In genomic region chr6:30340231-30340873, GRCm38 (mm10) we compare ENCODE assay signal across 19 mouse cellular contexts. TPM values are rescaled to one million over a fixed set of nuclear protein-coding genes. Genes with fewer than 3 reads are reported as not detected.
DNase-seq lines count a peak whose midpoint lies in the region; ATAC-seq lines count a peak whose summit lies in the region.
"Had no signal": no experiment of that assay in that cellular context is flagged by ENCODE, and none has a peak within 500 bp of the region (broad histone marks: within the 10 kb centered on the region; RNA-seq: fewer than 3 reads in every experiment).

No protein-coding gene starts in this region.

- no peak overlapping the region; the same call in 1 of the 2 replicates for H3K4me2 ChIP-seq in heart, embryonic 14.5 days (ENCODE audit: low read length)
- H3K4me2 ChIP-seq in hindbrain, embryonic 13.5 days: no peak overlapping the region
- H3K4me2 ChIP-seq: forebrain, embryonic 12.5 days; lung, embryonic 14.5 days; midbrain, embryonic 15.5 days; neural tube, embryonic 12.5 days had no signal

- no peaks in the 10 kb centered on the region for H3K36me3 ChIP-seq in heart, embryonic 14.5 days (ENCODE audit: control insufficient read depth, insufficient read depth, low read length)
- H3K36me3 ChIP-seq in hindbrain, embryonic 13.5 days: no peaks in the 10 kb centered on the region
- H3K36me3 ChIP-seq: forebrain, embryonic 12.5 days; hindbrain, embryonic 10.5 days; midbrain, embryonic 15.5 days; neural tube, embryonic 12.5 days had no signal

- peak overlapping the region; percentile 65 to 73 for H3K27ac ChIP-seq in heart, embryonic 14.5 days (replicated peaks in 1 of 2; ENCODE audit: control insufficient read depth in 1 of 2, insufficient read depth in 1 of 2, low read depth in 2 of 2, low read length in 2 of 2)
- H3K27ac ChIP-seq in hindbrain, embryonic 13.5 days: no peak overlapping the region
- H3K27ac ChIP-seq: forebrain, embryonic 12.5 days; hindbrain, embryonic 10.5 days; midbrain, embryonic 15.5 days; neural tube, embryonic 12.5 days had no signal

- H3K27me3 ChIP-seq in heart, embryonic 14.5 days (ENCODE audit: control insufficient read depth, insufficient read depth, low read length): no peaks in the 10 kb centered on the region
- H3K27me3 ChIP-seq in hindbrain, embryonic 13.5 days: no peaks in the 10 kb centered on the region
- H3K27me3 ChIP-seq: forebrain, embryonic 12.5 days; midbrain, embryonic 15.5 days; neural tube, embryonic 12.5 days; Patski had no signal

- intact Hi-C loops in heart, postnatal 25 days (cut with DNase I): no loop called here

- ATAC-seq in heart, embryonic 14.5 days (ENCODE audit: insufficient number of reproducible peaks, insufficient read depth, low FRiP score, low read depth): no peak
- peak; percentile 67 for ATAC-seq in CD4-positive, CD25-positive, alpha-beta regulatory T cell, adult 4 months
- ATAC-seq in activated CD4-positive, CD25-positive, alpha-beta regulatory T cell, adult 4 months: peak; percentile 70
- ATAC-seq in hindbrain, embryonic 13.5 days (ENCODE audit: low FRiP score): no peak
- ATAC-seq: midbrain, embryonic 15.5 days; Patski had no signal

- 41% methylated on average over 4 of the region's 4 CpGs for WGBS in heart, embryonic 14.5 days
- 86% methylated on average over 4 of the region's 4 CpGs for WGBS in hindbrain, embryonic 13.5 days

- no peaks in the 10 kb centered on the region for H3K9me3 ChIP-seq in heart, embryonic 14.5 days (ENCODE audit: control insufficient read depth, low read length)
- no peaks in the 10 kb centered on the region for H3K9me3 ChIP-seq in hindbrain, embryonic 13.5 days
- H3K9me3 ChIP-seq: forebrain, embryonic 12.5 days; hindbrain, embryonic 10.5 days; midbrain, embryonic 15.5 days; neural tube, embryonic 12.5 days had no signal

- H3K4me3 ChIP-seq in heart, embryonic 14.5 days (ENCODE audit: control insufficient read depth in 1 of 2, insufficient read depth in 1 of 2, low read depth in 1 of 2, low read length in 2 of 2): no peak overlapping the region
- H3K4me3 ChIP-seq in hindbrain, embryonic 13.5 days: no peak overlapping the region
- H3K4me3 ChIP-seq: forebrain, embryonic 12.5 days; hindbrain, embryonic 10.5 days; midbrain, embryonic 15.5 days; neural tube, embryonic 12.5 days had no signal

- H3K9ac ChIP-seq in heart, embryonic 14.5 days (ENCODE audit: low read length): peak overlapping the region; percentile 40; the same call in 1 of the 2 replicates
- no peak overlapping the region for H3K9ac ChIP-seq in hindbrain, embryonic 13.5 days
- H3K9ac ChIP-seq: forebrain, embryonic 12.5 days; lung, embryonic 14.5 days; midbrain, embryonic 15.5 days; neural tube, embryonic 12.5 days had no signal

- DNase-seq in heart, postnatal 25 days (ENCODE audit: low spot score): no peak
- peak; percentile 84 for DNase-seq in thymus, postnatal 0 days (ENCODE audit: low spot score)
- DNase-seq in cerebellum, adult 11 months: no peak
- DNase-seq: cerebellum, adult 11-12 months; kidney, adult 2 months; kidney, postnatal 25 days; layer of hippocampus, adult 9-11 months; liver; lung, embryonic 14.5 days; right cerebral cortex, postnatal 14 days had no signal

- H3K4me1 ChIP-seq in heart, embryonic 14.5 days (ENCODE audit: control insufficient read depth in 2 of 2, insufficient read depth in 2 of 2, low read length in 2 of 2): peaks cover 14 to 18% of the 10 kb centered on the region in 2 experiments; a peak in 3 of 4 replicates
- no peaks in the 10 kb centered on the region for H3K4me1 ChIP-seq in hindbrain, embryonic 13.5 days (replicated peaks)
- H3K4me1 ChIP-seq: forebrain, embryonic 12.5 days; hindbrain, embryonic 10.5 days; midbrain, embryonic 15.5 days; neural tube, embryonic 12.5 days had no signal

RNA-seq across cellular contexts. Expression of gene Ube2h, which starts 36.0 kb away (rescaled TPM):
- polyA plus RNA-seq in heart, embryonic 14.5 days (2014; fragmentation: Nextera tagmentation; extraction: Ambion mirVana): 63.6 and 65.7 TPM in 2 replicates
- 10 to 100 TPM; 64.4 to 80.8 TPM for total RNA-seq in heart, postnatal 25 days (2021)
- 100 to 1,000 TPM; 145 to 167 TPM for polyA plus RNA-seq in CD4-positive, CD25-positive, alpha-beta regulatory T cell, adult 4 months (2017; shearing (Covaris generic))
- polyA plus RNA-seq in activated CD4-positive, CD25-positive, alpha-beta regulatory T cell, adult 4 months (2017; shearing (Covaris generic)): 100 to 1,000 TPM; 117 to 152 TPM
- 31.7 and 38.9 TPM in 2 replicates for polyA plus RNA-seq in thymus, postnatal 0 days (2015; fragmentation: Nextera tagmentation; extraction: Ambion mirVana)
- 58.1 and 61.0 TPM in 2 replicates for polyA plus RNA-seq in hindbrain, embryonic 13.5 days (2015; fragmentation: Nextera tagmentation; extraction: Ambion mirVana)

RNA-seq across cellular contexts. Expression of gene Zc3hc1, which starts 50.5 kb away (rescaled TPM):
- polyA plus RNA-seq in heart, embryonic 14.5 days (2014; fragmentation: Nextera tagmentation; extraction: Ambion mirVana): 40.7 and 44.7 TPM in 2 replicates
- total RNA-seq in heart, postnatal 25 days (2021): 10 to 100 TPM; 15.1 to 16.1 TPM
- polyA plus RNA-seq in CD4-positive, CD25-positive, alpha-beta regulatory T cell, adult 4 months (2017; shearing (Covaris generic)): 10 to 100 TPM; 47.5 to 63.3 TPM
- polyA plus RNA-seq in activated CD4-positive, CD25-positive, alpha-beta regulatory T cell, adult 4 months (2017; shearing (Covaris generic)): 10 to 100 TPM; 44.5 to 48.8 TPM
- 48.8 and 49.2 TPM in 2 replicates for polyA plus RNA-seq in thymus, postnatal 0 days (2015; fragmentation: Nextera tagmentation; extraction: Ambion mirVana)
- polyA plus RNA-seq in hindbrain, embryonic 13.5 days (2015; fragmentation: Nextera tagmentation; extraction: Ambion mirVana): 64.9 and 71.4 TPM in 2 replicates

Comparison
In these comparisons a context has a peak if more than half of its experiments do, and no peak if none do; other contexts are left out.
1. ATAC-seq: peak in CD4-positive, CD25-positive, alpha-beta regulatory T cell, adult 4 months (single experiment) and activated CD4-positive, CD25-positive, alpha-beta regulatory T cell, adult 4 months (single experiment); none in heart, embryonic 14.5 days (single experiment) and hindbrain, embryonic 13.5 days (single experiment).